Mouse (Mus musculus) intestine, embryonic 14.5 days (tissue): ENCODE results near the gene Tnni3. TPM values are rescaled to one million over a fixed set of nuclear protein-coding genes. Genes with fewer than 3 reads are reported as not detected.
"Not testable (repeated sequence)": the region's sequence is repeated elsewhere in the genome, so short reads cannot be mapped to it uniquely, and the experiment has no call there.

Experiments used
- ATAC-seq: fragments of 200-750 bp; cut with Nextera tagmentation; replicated peaks from 2 replicates; pipeline ENCODE4 v1.8.0; 2017; ENCODE audit warnings: low read depth, moderate number of reproducible peaks, moderate TSS enrichment, moderate library complexity; ENCODE audit not compliant: low FRiP score, low TSS enrichment
- DNase-seq: peaks from one replicate; pipeline ENCODE4 v3.0.0-alpha.2; 2018; ENCODE audit warnings: low spot score
- H3K27ac ChIP-seq: fragments of 300-500 bp; sonication (generic); 2 replicates; pipeline ENCODE4 v1.5.1; 2014; ENCODE audit warnings: low read depth, mild to moderate bottlenecking, control low read depth
- H3K27me3 ChIP-seq: fragments of 300-500 bp; sonication (generic); replicated peaks from 2 replicates; pipeline ENCODE4 v1.6.1; 2014; ENCODE audit warnings: low read length, control low read depth; ENCODE audit not compliant: control insufficient read depth, insufficient read depth
- H3K36me3 ChIP-seq: fragments of 300-500 bp; sonication (generic); 2 replicates; pipeline ENCODE4 v1.6.1; 2014; ENCODE audit warnings: low read length, control low read depth; ENCODE audit not compliant: control insufficient read depth, insufficient read depth
- H3K4me1 ChIP-seq: fragments of 300-500 bp; sonication (generic); replicated peaks from 2 replicates; pipeline ENCODE4 v1.6.1; 2014; ENCODE audit warnings: low read length, control low read depth, mixed read lengths; ENCODE audit not compliant: control insufficient read depth, insufficient read depth
- H3K4me2 ChIP-seq: fragments of 300-500 bp; sonication (generic); 2 replicates; pipeline ENCODE4 v1.6.1; 2014; ENCODE audit warnings: low read length
- H3K4me3 ChIP-seq: fragments of 300-500 bp; sonication (generic); 2 replicates; pipeline ENCODE4 v1.5.1; 2014; ENCODE audit warnings: low read depth, low read length, control low read depth, mixed read lengths
- H3K9ac ChIP-seq: fragments of 300-500 bp; sonication (generic); 2 replicates; pipeline ENCODE4 v1.6.1; 2014; ENCODE audit warnings: mild to moderate bottlenecking, low read length
- H3K9me3 ChIP-seq: fragments of 300-500 bp; sonication (generic); 2 replicates; pipeline ENCODE4 v1.6.1; 2016; ENCODE audit warnings: low read length, control low read depth; ENCODE audit not compliant: control insufficient read depth
- WGBS: fragments of 180-500 bp; shearing (Covaris S2); extraction: QIAGEN DNeasy Blood & Tissue Kit; methylation state at CpG from one replicate; pipeline ENCODE4 v1.1.7; 2014; 5-methylcytosine and 5-hydroxymethylcytosine counted together
- polyA plus RNA-seq: library from polyadenylated mRNA; unstranded; fragments of >200 nt; fragmentation: Nextera tagmentation; extraction: Ambion mirVana; gene quantifications from 2 replicates; pipeline ENCODE4 v1.2.1, GENCODE M21; 2014

The Tnni3 gene
- polyA plus RNA-seq = 1.5 and 1.7 TPM in 2 replicates

- not testable (repeated sequence) for H3K9me3 ChIP-seq, H3K4me3 ChIP-seq, H3K27ac ChIP-seq, H3K4me2 ChIP-seq, H3K36me3 ChIP-seq, ATAC-seq, H3K27me3 ChIP-seq, H3K4me1 ChIP-seq, H3K9ac ChIP-seq
- 71% methylated on average over 15 of the region's 15 CpGs for WGBS
- peak; percentile 69 for DNase-seq
Observed at GRCm38 (mm10) chr7:4524212-4524922, at the start of gene Tnni3. Gene Tnni3, minus strand, starts transcription at chr7:4524229.

- H3K4me3 ChIP-seq, H3K9me3 ChIP-seq, H3K9ac ChIP-seq, ATAC-seq, H3K36me3 ChIP-seq, DNase-seq, H3K27ac ChIP-seq, H3K27me3 ChIP-seq, H3K4me1 ChIP-seq, H3K4me2 ChIP-seq: not testable (repeated sequence)
- WGBS = 66% methylated on average over 2 of the region's 2 CpGs
Observed at GRCm38 (mm10) chr7:4572361-4572760, 48.3 kb upstream of the Tnni3 start.

- ATAC-seq = no peak
- Histone ChIP-seq H3K9ac (no peak overlapping the region), H3K9me3 (no peaks in the 10 kb centered on the region), H3K27ac (no peak overlapping the region), H3K27me3 (no peaks in the 10 kb centered on the region), H3K4me1 (no peaks in the 10 kb centered on the region), H3K4me3 (no peak overlapping the region), H3K4me2 (no peak overlapping the region), H3K36me3 (no peaks in the 10 kb centered on the region)
- DNase-seq = no peak
- WGBS = 82% methylated on average over 3 of the region's 3 CpGs
Observed at GRCm38 (mm10) chr7:4562660-4563059, 38.6 kb upstream of the Tnni3 start.

GRCm38 (mm10) chr7:4557167-4557560 is 33.1 kb upstream of the Tnni3 start:
- ATAC-seq (no peak), DNase-seq (no peak)
- 72% methylated on average over 6 of the region's 6 CpGs for WGBS
- no peaks in the 10 kb centered on the region for H3K36me3 ChIP-seq
- no peaks in the 10 kb centered on the region for H3K27me3 ChIP-seq
- no peak overlapping the region for H3K9ac ChIP-seq
- H3K9me3 ChIP-seq = no peaks in the 10 kb centered on the region
- H3K4me2 ChIP-seq = no peak overlapping the region
- H3K4me3 ChIP-seq = no peak overlapping the region
- no peaks in the 10 kb centered on the region for H3K4me1 ChIP-seq
- H3K27ac ChIP-seq = no peak overlapping the region

- peak; percentile 90 for ATAC-seq
- WGBS = 22% methylated on average over 15 of the region's 15 CpGs
- Histone ChIP-seq H3K4me2 (no peak overlapping the region), H3K4me3 (no peak overlapping the region), H3K9me3 (no peaks in the 10 kb centered on the region), H3K36me3 (no peaks in the 10 kb centered on the region), H3K4me1 (no peaks in the 10 kb centered on the region), H3K27me3 (no peaks in the 10 kb centered on the region), H3K27ac (no peak overlapping the region), H3K9ac (no peak overlapping the region)
- DNase-seq = peak; percentile 89
Observed at GRCm38 (mm10) chr7:4556256-4557166, 32.5 kb upstream of the Tnni3 start.

GRCm38 (mm10) chr7:4547221-4547641 is 23.2 kb upstream of the Tnni3 start, which contains the start of gene Syt5:
Gene Syt5, minus strand, starts transcription at chr7:4547541.
- no peak within 1 kb of the TSS for H3K27ac ChIP-seq
- H3K4me3 ChIP-seq = peak within 1 kb of the TSS; percentile 26
- peaks cover 3% of the 10 kb centered on the region; the same call in 1 of the 2 replicates for H3K4me1 ChIP-seq
- peak within 1 kb of the TSS; percentile 63 for H3K4me2 ChIP-seq
- ATAC-seq (peak; percentile 65; the same call in 1 of the 2 replicates), DNase-seq (peak; percentile 71)
- WGBS = 5% methylated on average over 33 of the region's 33 CpGs
- H3K27me3 ChIP-seq = no peaks in the 10 kb centered on the region
- no peaks in the 10 kb centered on the region for H3K9me3 ChIP-seq
- H3K36me3 ChIP-seq = no peaks in the 10 kb centered on the region
- H3K9ac ChIP-seq = peak within 1 kb of the TSS; percentile 27; the same call in 1 of the 2 replicates

GRCm38 (mm10) chr7:4546591-4547131 is 22.6 kb upstream of the Tnni3 start:
- Histone ChIP-seq H3K27ac (no peak overlapping the region), H3K9me3 (no peaks in the 10 kb centered on the region), H3K27me3 (no peaks in the 10 kb centered on the region), H3K4me1 (peaks cover 3% of the 10 kb centered on the region; the same call in 1 of the 2 replicates), H3K36me3 (no peaks in the 10 kb centered on the region), H3K4me3 (peak overlapping the region; percentile 26), H3K9ac (peak overlapping the region; percentile 16; the same call in 1 of the 2 replicates), H3K4me2 (peak overlapping the region; percentile 63)
- DNase-seq (peak; percentile 77), ATAC-seq (peak; percentile 81)
- 3% methylated on average over 26 of the region's 26 CpGs for WGBS

GRCm38 (mm10) chr7:4546050-4546449 is 22.0 kb upstream of the Tnni3 start:
- Histone ChIP-seq H3K4me1 (peaks cover 3% of the 10 kb centered on the region; the same call in 1 of the 2 replicates), H3K36me3 (no peaks in the 10 kb centered on the region), H3K4me2 (no peak overlapping the region), H3K4me3 (no peak overlapping the region), H3K9me3 (no peaks in the 10 kb centered on the region), H3K27me3 (no peaks in the 10 kb centered on the region), H3K9ac (no peak overlapping the region), H3K27ac (no peak overlapping the region)
- ATAC-seq (peak; percentile 28; the same call in 1 of the 2 replicates), DNase-seq (no peak)
- 69% methylated on average over 15 of the region's 15 CpGs for WGBS
